Mouse (Mus musculus) kidney, adult 8-10 months (tissue): ENCODE data around the gene Tmem30b.
A peak's percentile ranks its signal among the peaks of the same experiment; 100 is the strongest.
"Not testable (repeated sequence)": the region's sequence is repeated elsewhere in the genome, so short reads cannot be mapped to it uniquely, and the experiment has no call there.

Experiments used
- DNase-seq, 2 experiments: peaks; one replicate each; pipeline ENCODE4 v3.0.0; 2022

Tmem30b gene

DNA sequence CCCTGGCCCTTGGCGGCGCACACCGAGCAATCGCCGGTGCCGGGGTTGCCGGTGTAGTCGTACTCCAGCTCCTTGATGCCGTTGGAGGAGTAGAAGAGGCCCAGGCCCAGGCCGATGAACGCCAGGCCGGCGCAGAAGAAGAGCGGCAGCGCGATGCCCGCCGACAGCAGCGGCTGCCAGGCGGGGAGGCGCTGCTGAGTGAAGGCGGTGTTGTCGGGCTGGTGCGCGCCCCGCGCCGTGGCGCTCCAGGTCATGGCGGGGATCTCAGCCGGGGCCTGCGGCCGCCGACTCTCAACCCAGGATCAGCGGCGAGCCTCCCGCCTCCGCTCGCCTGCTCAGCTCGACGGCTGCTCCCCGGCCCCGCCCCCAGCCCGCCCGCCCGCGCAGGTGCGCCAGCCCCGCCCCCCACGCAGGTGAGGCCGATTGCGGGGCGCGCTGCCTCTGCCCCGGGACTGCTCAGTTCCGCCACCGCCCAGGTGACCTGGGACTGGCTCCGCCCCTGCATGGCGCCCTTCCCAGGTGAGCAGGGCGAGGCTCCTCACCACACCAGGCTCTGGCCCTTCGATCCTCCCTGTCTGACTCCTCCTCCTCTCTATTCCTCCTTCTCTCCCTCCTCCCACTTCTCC is at the start of gene Tmem30b:
Gene Tmem30b, minus strand, starts transcription at position 307 of the 626 bp plus-strand sequence.
- peak; percentile 55 to 77 for DNase-seq

GRCm38 (mm10) chr12:73595226-73595625 is 49.0 kb upstream of the Tmem30b start:
- DNase-seq = no peak

- no peak for DNase-seq
These were observed 48.1 kb upstream of the Tmem30b start for GRCm38 (mm10) chr12:73594177-73594745.

DNA sequence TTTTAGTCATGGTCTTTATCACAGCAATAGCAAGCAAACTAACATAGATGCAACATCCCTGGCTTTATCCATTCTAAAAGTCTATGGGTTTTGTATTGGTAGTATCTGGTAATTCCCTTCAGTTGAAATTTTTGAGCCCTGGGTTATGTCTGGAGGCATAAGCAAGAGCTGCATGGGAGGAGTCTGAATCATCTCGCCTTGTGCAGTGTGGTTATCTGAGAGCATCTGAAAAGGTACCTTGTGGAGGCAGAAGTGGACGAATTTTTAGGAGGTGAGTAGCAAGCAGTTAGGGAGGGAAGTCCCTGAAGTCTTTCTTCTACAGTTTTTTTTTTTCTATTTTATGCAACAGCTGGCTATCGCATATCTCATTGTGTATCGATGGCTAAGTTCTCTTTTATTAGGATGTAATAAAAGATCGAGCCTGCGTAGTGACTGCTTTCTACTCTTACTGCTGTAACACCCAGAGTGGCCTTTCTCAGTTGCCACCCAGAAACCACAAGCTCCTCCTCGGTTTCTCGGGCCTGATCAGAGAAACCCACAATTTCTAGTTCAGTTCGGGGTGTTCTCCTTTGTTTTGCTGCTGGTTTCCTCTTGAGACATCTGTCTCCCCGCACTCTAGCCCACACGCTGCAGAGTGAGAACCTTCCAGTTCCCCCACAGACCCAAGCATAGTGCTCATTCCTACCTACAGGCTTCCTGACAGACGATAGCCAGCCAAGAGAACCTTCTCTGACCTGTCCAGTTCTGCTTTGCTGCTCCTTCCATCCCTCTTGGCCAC is 47.0 kb upstream of the Tmem30b start:
- DNase-seq = no peak

DNA sequence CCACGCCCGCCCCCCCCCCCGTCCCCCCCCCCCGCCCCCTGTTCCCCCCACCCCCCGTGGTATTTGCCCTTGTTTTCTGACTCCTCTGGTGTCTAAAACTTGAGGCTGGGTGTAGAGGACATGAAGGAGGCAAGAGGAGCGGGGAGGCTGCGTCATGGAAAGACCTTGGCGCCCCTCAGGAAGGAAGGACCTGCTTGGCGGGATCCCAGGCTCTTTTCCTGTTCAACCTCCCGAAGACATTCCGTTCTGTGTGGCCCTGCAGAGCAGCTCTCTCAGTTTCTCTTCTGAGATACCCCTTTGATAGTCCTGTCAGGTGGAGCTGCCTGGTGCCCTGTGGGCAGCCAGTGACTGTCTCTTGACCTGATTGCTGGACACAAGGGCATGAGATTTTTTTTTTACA is 45.4 kb upstream of the Tmem30b start:
- peak; percentile 69 to 75 for DNase-seq

DNA sequence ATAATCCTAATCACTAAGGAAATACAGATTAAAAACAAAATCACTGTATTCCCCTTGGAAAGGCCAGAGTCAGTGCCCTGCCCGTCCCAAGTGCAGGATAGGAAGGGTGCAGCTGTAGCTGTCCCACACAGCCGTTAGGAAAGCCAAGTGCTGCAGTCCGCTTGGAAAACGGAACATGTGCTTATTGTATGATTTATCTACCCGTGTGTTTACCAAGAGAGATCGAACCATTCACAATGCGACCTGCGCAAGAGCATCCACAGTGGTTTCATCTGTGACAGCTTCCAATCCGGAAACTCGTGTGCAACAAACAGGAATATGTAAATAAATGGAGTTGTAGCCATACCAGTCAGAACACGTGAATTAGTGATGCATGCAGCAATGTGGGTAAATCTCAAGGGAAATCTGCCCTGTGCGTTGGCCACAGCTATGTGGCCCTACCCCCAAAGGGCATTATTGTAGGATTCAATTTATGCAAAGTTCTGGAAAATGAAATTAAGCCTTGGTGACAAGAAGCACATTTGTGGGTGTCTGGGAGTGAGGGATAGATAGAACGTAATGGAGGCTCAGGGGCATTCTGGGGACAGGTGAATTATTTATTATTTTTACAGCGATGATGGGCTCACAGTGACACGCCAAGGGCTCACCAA is 44.6 kb upstream of the Tmem30b start:
- peak in 1 of 2 experiments; percentile 18 for DNase-seq

DNA sequence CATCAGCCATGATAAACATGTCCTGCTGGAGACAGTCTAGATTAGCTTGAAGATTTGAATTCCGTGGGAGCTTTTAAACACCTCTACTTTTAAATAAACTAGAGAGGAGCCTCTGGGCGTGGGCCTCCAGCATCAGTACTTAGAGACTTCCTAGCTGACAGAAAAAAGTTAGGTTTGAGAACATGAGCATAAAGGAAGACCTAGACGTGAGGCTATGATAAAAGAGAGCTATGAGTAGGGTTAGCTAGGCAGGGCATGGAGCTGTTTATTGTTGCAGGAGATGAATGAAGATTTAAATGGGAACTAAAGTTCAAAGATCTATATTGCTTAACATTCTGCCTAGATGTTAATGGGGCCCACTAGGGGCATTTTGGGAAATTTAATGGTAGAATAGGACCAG is 41.1 kb upstream of the Tmem30b start:
- DNase-seq = no peak

DNA sequence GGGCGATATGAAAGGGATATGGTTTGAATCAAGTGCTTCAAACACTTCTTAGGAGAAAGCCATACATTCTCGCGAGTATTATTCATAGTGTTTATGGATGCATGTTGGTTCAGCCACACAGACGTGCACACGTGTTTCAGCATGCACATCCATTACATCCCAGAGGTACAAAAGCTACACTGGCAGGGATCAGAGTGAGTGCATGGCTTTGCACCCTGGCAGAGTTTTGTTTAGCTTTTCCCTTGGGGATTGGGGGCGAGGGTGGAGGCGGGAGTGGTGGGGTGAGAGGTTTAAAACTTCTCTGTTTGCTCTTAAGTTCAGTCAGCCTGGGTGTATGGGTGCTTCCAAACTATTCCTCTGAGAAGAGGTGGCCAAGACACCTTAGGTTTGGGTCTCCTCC is 39.7 kb upstream of the Tmem30b start:
- DNase-seq = no peak

- DNase-seq = no peak
These were observed 39.1 kb upstream of the Tmem30b start for GRCm38 (mm10) chr12:73585241-73585801.

DNA sequence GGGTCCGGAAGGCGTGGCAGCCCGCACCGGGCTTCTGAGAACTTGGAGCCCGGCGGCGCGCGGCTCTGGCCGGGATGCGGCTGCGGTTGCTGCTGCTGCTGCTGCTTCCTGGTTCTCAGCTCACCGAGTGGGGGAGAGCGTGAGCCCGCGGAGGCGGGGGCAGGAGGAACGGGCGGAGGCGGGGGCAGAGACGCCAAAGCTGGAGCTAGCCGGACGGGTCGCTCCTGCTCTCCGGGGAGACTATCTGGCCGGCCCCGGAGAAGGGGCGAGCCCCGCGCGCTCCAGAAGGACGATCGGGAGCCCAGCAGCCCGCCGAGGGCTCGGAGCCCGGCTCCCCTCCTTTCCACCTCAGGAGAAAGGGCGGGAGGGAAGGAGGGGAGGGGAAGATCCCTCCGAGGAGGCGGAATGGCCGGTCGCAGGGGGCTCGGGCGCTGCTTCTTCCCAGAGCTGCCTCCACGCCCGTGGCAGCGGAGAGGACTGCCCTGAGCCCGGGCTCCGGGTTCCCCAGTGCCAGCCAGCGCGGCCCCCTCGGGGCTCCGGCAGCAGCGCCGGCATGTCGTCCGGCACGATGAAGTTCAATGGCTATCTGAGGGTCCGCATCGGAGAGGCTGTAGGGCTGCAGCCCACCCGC is 38.5 kb upstream of the Tmem30b start, which contains the start of gene Prkch:
Gene Prkch, plus strand, starts transcription at position 187 of the 631 bp plus-strand sequence.
- DNase-seq = peak; percentile 81 to 82

- peak; percentile 41 to 61 for DNase-seq
These were observed 37.8 kb upstream of the Tmem30b start for GRCm38 (mm10) chr12:73583813-73584609.

DNA sequence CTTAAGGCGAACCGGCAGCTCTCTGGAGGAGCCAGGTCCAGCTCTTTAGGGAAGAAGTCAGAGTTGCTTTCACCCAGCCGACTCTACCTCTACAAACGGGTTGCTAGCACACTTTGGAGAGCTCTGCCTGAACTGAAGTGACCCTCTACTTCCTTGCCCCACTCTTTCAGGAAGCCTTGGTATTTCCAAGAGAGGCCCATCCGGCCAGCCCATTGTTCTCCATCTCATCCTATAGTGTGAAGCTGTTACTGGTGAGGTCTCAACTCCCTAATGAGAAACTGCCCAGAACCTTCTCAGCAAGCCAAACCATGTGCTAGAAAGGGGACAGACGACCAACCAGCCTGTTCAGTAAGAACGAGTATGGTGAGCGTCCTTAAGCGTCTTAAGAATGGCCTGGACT is 37.1 kb upstream of the Tmem30b start:
- peak in 1 of 2 experiments; percentile 27 for DNase-seq

- DNase-seq = no peak
These were observed 34.6 kb upstream of the Tmem30b start for GRCm38 (mm10) chr12:73580811-73581210.

DNA sequence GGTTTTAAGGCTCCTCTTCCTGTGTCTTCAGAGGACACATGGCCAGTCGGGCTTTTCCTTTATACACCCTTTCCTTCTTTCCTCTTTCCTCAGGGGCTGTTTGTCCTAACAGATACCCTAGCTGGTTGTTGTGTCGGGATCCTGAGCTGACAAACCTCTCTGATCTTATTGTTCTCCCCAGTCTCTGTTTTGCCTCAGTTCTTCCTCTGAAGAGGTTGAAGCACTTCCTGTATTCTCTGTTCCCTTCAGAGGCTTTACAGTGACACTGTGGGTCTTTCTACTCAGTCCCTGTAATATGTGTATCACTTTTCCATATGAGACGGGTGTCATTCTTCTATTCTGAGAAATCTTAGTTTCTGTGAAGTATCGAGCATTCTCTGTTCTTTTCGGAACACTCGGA is 31.9 kb upstream of the Tmem30b start:
- no peak for DNase-seq

DNA sequence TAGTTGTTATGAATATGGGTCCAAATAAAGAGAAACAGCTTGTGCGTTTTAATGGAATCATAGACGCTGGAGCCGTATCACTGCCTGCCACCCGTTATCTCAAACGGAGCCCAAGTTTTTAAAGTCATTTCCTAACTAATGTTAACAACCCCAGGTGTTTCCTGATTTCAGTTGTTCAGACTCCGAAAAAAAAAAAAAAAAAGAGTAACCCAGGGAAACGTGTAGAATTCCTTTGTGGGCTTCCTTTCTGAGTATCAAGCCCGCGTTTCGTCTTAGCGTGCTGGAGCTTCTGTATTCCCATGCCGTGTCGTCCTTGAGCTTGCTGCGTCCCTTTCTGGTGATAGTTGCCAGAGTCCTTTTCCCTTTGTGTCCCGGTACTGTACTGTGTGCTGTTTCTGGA is 28.4 kb upstream of the Tmem30b start:
- no peak for DNase-seq

DNA sequence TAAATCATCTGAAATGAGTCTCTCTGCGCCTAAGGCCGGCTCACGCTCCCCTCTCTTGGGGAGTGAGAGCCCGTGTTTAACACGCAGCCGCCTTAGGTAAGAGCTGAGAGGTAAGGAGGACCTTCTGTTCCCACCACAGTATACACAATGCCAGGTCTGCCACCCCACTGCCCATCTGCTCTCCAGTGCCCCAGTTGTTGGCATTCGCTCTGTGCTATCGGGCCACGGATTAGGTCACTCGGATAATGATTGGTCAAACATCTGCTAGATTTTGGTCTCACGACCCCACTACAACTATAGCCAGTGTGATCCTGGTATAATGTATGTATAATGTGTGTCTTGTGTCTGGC is 19.4 kb upstream of the Tmem30b start:
- DNase-seq = no peak

DNA sequence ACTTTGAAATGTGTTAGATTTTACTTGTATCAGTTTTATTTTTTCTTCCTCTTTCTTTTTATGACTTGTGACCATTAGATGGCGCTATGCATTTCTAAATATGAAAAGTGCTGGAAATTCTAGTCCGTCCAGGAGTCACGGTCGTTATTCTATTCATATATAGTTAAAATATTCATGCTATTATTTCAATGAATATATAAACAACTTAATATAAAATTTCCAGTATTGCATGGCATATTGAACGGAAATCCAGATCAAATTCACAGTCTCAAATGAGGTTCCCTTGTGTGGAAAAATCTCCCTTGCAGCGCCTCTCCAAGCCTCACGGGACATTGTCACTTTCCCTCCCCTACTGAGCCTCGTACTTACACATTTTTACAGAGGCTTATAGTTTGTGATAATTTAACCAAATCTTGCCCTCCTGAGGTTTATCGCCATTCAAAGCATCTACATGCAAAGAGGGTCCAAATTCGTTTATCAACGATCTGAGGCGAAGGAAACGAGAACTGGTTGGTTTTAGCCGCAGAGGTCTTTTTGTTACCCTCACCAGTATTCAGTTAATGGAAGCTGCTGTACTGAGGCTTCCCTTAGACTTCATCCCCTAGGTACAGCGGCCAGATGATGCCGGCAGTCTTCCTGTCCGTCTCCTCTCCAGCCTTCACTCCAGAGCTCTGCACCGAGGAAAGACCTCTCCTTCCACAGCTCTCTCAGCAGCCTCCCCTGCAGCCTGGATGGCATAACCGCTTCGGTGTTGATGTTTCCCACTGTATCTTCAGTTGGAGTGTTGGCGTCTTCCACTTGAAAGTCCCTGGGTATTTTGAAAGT is 18.8 kb upstream of the Tmem30b start:
- no peak for DNase-seq

GRCm38 (mm10) chr12:73564176-73564575 is 18.0 kb upstream of the Tmem30b start:
- no peak for DNase-seq

DNA sequence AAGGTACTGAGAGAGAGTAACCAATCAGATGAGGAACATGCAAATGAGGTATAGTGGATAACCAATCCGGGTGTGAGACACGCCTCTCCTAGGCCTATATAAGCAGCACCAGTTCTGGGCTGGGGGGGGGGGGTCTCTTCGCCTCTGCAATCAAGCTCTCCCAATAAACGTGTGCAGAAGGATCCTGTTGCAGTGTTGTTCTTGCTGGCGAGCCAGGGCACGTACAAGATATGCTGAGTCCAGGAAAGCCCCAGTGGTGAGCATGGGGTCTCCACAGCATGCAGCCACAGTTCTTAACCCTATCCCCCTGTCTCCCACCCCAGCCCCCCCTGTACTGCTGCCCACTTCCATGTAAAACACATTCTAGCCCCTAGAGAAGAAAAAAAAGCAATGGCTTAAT is 16.9 kb upstream of the Tmem30b start:
- DNase-seq = not testable (repeated sequence)

DNA sequence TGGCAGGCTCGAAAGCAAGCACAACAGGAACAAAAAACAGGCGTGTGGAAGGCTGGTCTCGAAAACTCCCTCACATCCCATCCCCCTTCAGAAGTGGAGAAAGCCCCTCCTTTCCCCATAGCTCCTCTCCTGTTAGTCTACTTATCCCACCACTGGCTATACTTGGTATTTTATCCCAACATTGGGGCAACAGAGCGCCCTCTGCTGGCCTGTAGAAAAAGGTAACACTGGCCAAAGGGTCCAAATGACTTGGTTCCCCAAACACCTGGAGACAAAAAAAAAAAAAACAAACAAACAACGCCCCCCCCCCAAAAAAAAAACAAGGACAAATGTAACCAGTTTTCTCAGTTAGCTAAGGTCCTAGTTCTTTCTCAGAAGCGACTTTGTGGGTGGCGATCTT is 13.9 kb upstream of the Tmem30b start:
- DNase-seq = no peak
